Mouse (Mus musculus): ENCODE measurements around the gene Mt1. TPM values are rescaled to one million over a fixed set of nuclear protein-coding genes. Genes with fewer than 3 reads are reported as not detected.

Mt1 gene
- polyA plus RNA-seq, 1 experiment from 2014 or later = 131 TPM

GRCm38 (mm10) chr8:94172809-94173732 lies 5.8 kb upstream of the Mt1 start:
- in situ Hi-C loops (cut with MboI; ENCODE audit: low pct_unique_long_range_greater_than_20kb) = no loop called here
- DNase-seq (ENCODE audit: low read depth, low spot score) (no peak), ATAC-seq (no peak)
- H3K27me3 ChIP-seq = no peaks in the 10 kb centered on the region
- no peak for TF ChIP-seq CTCF (IDR thresholded peaks at IDR 0.05)
- ChIA-PET CTCF (interaction anchor here (1.5 to 3.9 kb wide), 5 partner anchors 10 to 33 kb away, joined by 3 to 15 read pairs (median 6); no protein-coding TSS in a partner anchor), POLR2A (interaction anchor here (0.7 to 0.9 kb wide), 3 partner anchors 10 to 677 kb away, joined by 3 to 4 read pairs (median 3); no protein-coding TSS in a partner anchor)

DNA sequence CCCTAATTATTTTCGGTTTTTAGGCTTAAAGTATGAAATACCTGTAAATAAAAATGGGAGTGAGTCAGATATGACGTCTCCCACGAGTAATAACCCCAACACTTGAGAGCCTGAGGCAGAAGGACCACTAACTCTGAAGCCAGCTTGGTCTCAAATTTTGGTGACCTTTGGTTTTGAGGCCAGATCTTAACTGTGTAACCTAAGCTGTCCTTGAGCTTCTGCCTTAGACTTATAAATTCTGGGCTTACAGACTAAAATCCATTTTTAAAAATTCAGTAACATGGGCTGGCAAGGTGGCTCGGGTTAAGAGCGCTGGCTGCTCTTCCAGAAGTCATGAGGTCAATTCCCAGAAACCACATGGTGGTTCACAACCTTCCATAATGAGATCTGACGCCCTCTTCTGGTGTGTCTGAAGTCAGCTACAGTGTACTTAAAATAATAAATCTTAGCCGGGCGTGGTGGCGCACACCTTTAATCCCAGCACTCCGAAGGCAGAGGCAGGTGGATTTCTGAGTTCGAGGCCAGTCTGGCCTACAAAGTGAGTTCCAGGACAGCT lies 5.0 kb upstream of the Mt1 start:
- in situ Hi-C loops (cut with MboI; ENCODE audit: low pct_unique_long_range_greater_than_20kb) = no loop called here
- POLR2A ChIA-PET = interaction anchor here (0.7 to 0.9 kb wide), 3 partner anchors 9 to 676 kb away, joined by 3 to 4 read pairs (median 3); no protein-coding TSS in a partner anchor

GRCm38 (mm10) chr8:94174619-94175213 lies 4.2 kb upstream of the Mt1 start:
- TF ChIP-seq CTCF (IDR thresholded peaks at IDR 0.05) = no peak
- ATAC-seq (no peak), DNase-seq (ENCODE audit: low read depth, low spot score) (no peak)
- ChIA-PET POLR2A (no interaction called here), CTCF (interaction anchor here (2.4 to 3.9 kb wide), 3 partner anchors 9 to 31 kb away, joined by 6 to 15 read pairs (median 8); no protein-coding TSS in a partner anchor)
- H3K27me3 ChIP-seq = peaks cover 5% of the 10 kb centered on the region
- in situ Hi-C loops (cut with MboI; ENCODE audit: low pct_unique_long_range_greater_than_20kb) = no loop called here

More for the DNA sequence above, 5.0 kb upstream of the Mt1 start:
- no peak for ATAC-seq
- H3K27me3 ChIP-seq = peaks cover 2% of the 10 kb centered on the region
- CTCF ChIA-PET = interaction anchor here (1.5 to 3.9 kb wide), 4 partner anchors 9 to 32 kb away, joined by 4 to 15 read pairs (median 7); no protein-coding TSS in a partner anchor
- no peak for DNase-seq (ENCODE audit: low read depth, low spot score)
- no peak for TF ChIP-seq CTCF (IDR thresholded peaks at IDR 0.05)

DNA sequence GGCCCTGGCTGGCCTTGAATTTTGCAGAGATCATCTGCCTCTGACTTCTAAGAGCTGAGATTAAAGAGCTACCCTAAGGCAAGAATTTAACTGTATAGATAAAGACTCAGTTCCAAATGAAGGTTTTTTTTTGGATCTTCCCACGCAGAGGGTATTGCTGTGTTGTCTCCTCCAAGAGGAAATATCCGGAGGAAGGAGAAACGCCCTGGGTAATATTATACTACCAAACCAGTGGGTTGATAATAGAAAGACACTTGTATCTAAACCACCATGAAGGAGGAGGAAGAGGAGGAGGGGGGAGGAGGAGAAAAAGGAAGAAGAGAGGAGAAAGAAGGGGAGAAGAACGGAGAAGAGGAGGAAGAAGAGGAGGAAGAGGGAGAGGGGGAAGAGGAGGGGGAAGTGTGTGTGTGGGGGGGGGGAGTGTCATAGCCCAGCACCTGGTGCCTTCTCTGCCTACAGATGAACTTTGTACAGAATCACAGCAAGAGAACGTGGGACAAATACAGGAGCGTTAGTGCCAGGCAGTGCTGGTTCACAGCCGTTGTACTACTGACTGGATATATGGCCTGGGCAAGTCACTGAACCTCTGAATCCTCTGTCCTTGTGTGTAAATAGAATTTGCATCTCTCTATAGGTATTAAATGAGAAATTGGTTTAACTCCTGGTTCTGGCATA lies 1.0 kb upstream of the Mt1 start:
- POLR2A ChIA-PET = interaction anchor here (1.0 to 1.5 kb wide), 2 partner anchors 11 to 17 kb away, joined by 4 read pairs; no protein-coding TSS in a partner anchor
- in situ Hi-C loops (cut with MboI; ENCODE audit: low pct_unique_long_range_greater_than_20kb) = no loop called here
- peaks cover 5% of the 10 kb centered on the region for H3K27me3 ChIP-seq
- CTCF ChIA-PET = interaction anchor here (1.8 to 1.9 kb wide), 2 partner anchors 22 to 28 kb away, joined by 6 to 9 read pairs; no protein-coding TSS in a partner anchor
- ATAC-seq (no peak), DNase-seq (ENCODE audit: low read depth, low spot score) (no peak)
- no peak for TF ChIP-seq CTCF (IDR thresholded peaks at IDR 0.05)

GRCm38 (mm10) chr8:94179713-94180560 lies 1.1 kb downstream of the Mt1 start:
- ChIA-PET CTCF (interaction anchor here (0.9 to 1.9 kb wide), 3 partner anchors 19 to 141 kb away, joined by 3 to 6 read pairs (median 5); no protein-coding TSS in a partner anchor), POLR2A (interaction anchor here (0.9 kb wide), 1 partner anchor 11 kb away, joined by 4 read pairs; no protein-coding TSS in a partner anchor)
- no peak for TF ChIP-seq CTCF (IDR thresholded peaks at IDR 0.05)
- H3K27me3 ChIP-seq = peaks cover 5% of the 10 kb centered on the region
- in situ Hi-C loops (cut with MboI; ENCODE audit: low pct_unique_long_range_greater_than_20kb) = no loop called here
- DNase-seq (ENCODE audit: low read depth, low spot score) (no peak), ATAC-seq (no peak)

- ChIA-PET POLR2A (interaction anchor here (0.9 kb wide), 1 partner anchor 11 kb away, joined by 4 read pairs; no protein-coding TSS in a partner anchor), CTCF (interaction anchor here (0.9 to 2.0 kb wide), 3 partner anchors 13 to 142 kb away, joined by 3 to 8 read pairs (median 5); no protein-coding TSS in a partner anchor)
- in situ Hi-C loops (cut with MboI; ENCODE audit: low pct_unique_long_range_greater_than_20kb) = no loop called here
- TF ChIP-seq CTCF (IDR thresholded peaks at IDR 0.05) = no peak
- ATAC-seq (no peak), DNase-seq (ENCODE audit: low read depth, low spot score) (no peak)
- H3K27me3 ChIP-seq = peaks cover 5% of the 10 kb centered on the region
Measured at GRCm38 (mm10) chr8:94180561-94180908, 1.7 kb downstream of the Mt1 start.

- POLR2A ChIA-PET = interaction anchor here (0.6 to 1.6 kb wide), 3 partner anchors 9 to 111 kb away, joined by 3 read pairs; partner anchors contain the start of gene Mt2
Measured at GRCm38 (mm10) chr8:94182055-94182929, 3.4 kb downstream of the Mt1 start.

GRCm38 (mm10) chr8:94183117-94183516 lies 4.2 kb downstream of the Mt1 start:
- ATAC-seq (peak; percentile 36), DNase-seq (ENCODE audit: low read depth, low spot score) (no peak)
- CTCF ChIA-PET = interaction anchor here (0.8 to 3.5 kb wide), 6 partner anchors 9 to 16 kb away, joined by 3 to 15 read pairs (median 9); partner anchors contain the start of gene Mt2
- in situ Hi-C loops (cut with MboI; ENCODE audit: low pct_unique_long_range_greater_than_20kb) = no loop called here
- H3K27me3 ChIP-seq = peaks cover 5% of the 10 kb centered on the region
- TF ChIP-seq CTCF (IDR thresholded peaks at IDR 0.05) = peak; percentile 67
- POLR2A ChIA-PET = interaction anchor here (0.6 to 1.6 kb wide), 2 partner anchors 10 to 480 kb away, joined by 3 to 4 read pairs; no protein-coding TSS in a partner anchor

More at GRCm38 (mm10) chr8:94182055-94182929, 3.4 kb downstream of the Mt1 start:
- TF ChIP-seq CTCF (IDR thresholded peaks at IDR 0.05) = no peak
- no peak for DNase-seq (ENCODE audit: low read depth, low spot score)
- in situ Hi-C loops (cut with MboI; ENCODE audit: low pct_unique_long_range_greater_than_20kb) = no loop called here
- H3K27me3 ChIP-seq = peaks cover 5% of the 10 kb centered on the region
- no peak for ATAC-seq
- CTCF ChIA-PET = interaction anchor here (0.8 to 3.5 kb wide), 6 partner anchors 8 to 17 kb away, joined by 3 to 15 read pairs (median 9); no protein-coding TSS in a partner anchor
